Mouse (Mus musculus) spleen, adult 2 months (tissue): ENCODE measurements around the gene Gm28051. TPM values are rescaled to one million over a fixed set of nuclear protein-coding genes. Genes with fewer than 3 reads are reported as not detected.

Experiments used
- DNase-seq, 2 experiments: peaks; one replicate each; pipeline versions ENCODE4 v3.0.0 to v3.0.0-alpha.2; 2012 to 2021; ENCODE audit warnings: low spot score in 2 of 2, low read depth in 1 of 2
- H3K27ac ChIP-seq: fragments of 200-500 bp; 2 replicates; pipeline ENCODE4 v1.5.1; 2012; ENCODE audit warnings: low read length, inconsistent platforms; ENCODE audit not compliant: insufficient read depth
- H3K27me3 ChIP-seq: fragments of 200-500 bp; 2 replicates; pipeline ENCODE4 v1.6.1; 2012; ENCODE audit warnings: mild to moderate bottlenecking, moderate library complexity, low read length, inconsistent platforms; ENCODE audit not compliant: control insufficient read depth, insufficient read depth
- H3K36me3 ChIP-seq: fragments of 200-500 bp; 2 replicates; pipeline ENCODE4 v1.6.1; 2012; ENCODE audit warnings: mild to moderate bottlenecking, low read length, inconsistent platforms; ENCODE audit not compliant: control insufficient read depth, insufficient read depth
- H3K4me1 ChIP-seq: fragments of 200-500 bp; 2 replicates; pipeline ENCODE4 v1.6.1; 2011; ENCODE audit warnings: inconsistent platforms; ENCODE audit not compliant: control insufficient read depth, insufficient read depth, insufficient read length
- H3K4me3 ChIP-seq: fragments of 200-500 bp; 2 replicates; pipeline ENCODE4 v1.5.1; 2011; ENCODE audit warnings: mild to moderate bottlenecking, inconsistent platforms; ENCODE audit not compliant: insufficient read depth, insufficient read length; ENCODE audit errors: extremely low read depth
- CTCF ChIP-seq: fragments of 200-500 bp; IDR thresholded peaks from 2 replicates; pipeline ENCODE4 v1.5.1; 2011; ENCODE audit warnings: mild to moderate bottlenecking, inconsistent platforms; ENCODE audit not compliant: insufficient read depth, insufficient read length, insufficient replicate concordance; ENCODE audit errors: extremely low read depth
- POLR2A ChIP-seq: fragments of 200-500 bp; IDR thresholded peaks from 2 replicates; pipeline ENCODE4 v1.6.1; 2011; ENCODE audit warnings: low read depth, low read length, inconsistent platforms
- WGBS: fragments of 180-500 bp; shearing (Covaris S2); methylation state at CpG from one replicate; pipeline ENCODE4 v1.1.7; 2018; 5-methylcytosine and 5-hydroxymethylcytosine counted together
- polyA plus RNA-seq: library from polyadenylated mRNA; depleted of rRNA; stranded (reverse); fragments of >200 nt; gene quantifications from 2 replicates; pipeline ENCODE4 v1.2.3, GENCODE M21; 2012

Gm28051 gene
- polyA plus RNA-seq, 1 experiment: not detected

- no peaks in the 10 kb centered on the region for H3K36me3 ChIP-seq
- peaks cover 18% of the 10 kb centered on the region; the same call in 1 of the 2 replicates for H3K4me1 ChIP-seq
- TF ChIP-seq CTCF (no peak), POLR2A (no peak)
- peak overlapping the region; percentile 98 for H3K4me3 ChIP-seq
- WGBS: 5% methylated on average over 17 of the region's 17 CpGs
- no peaks in the 10 kb centered on the region for H3K27me3 ChIP-seq
- H3K27ac ChIP-seq: peak overlapping the region; percentile 84
- DNase-seq: no peak
Measured at GRCm38 (mm10) chr12:102703921-102704408, 53.6 kb downstream of the Gm28051 start.

GRCm38 (mm10) chr12:102703441-102703840, 54.1 kb downstream of the Gm28051 start:
- H3K36me3 ChIP-seq: no peaks in the 10 kb centered on the region
- H3K4me3 ChIP-seq: peak overlapping the region; percentile 98; the same call in 1 of the 2 replicates
- H3K27ac ChIP-seq: peak overlapping the region; percentile 84
- no peaks in the 10 kb centered on the region for H3K27me3 ChIP-seq
- peaks cover 23% of the 10 kb centered on the region; the same call in 1 of the 2 replicates for H3K4me1 ChIP-seq
- DNase-seq: no peak
- 26% methylated on average over 6 of the region's 6 CpGs for WGBS
- TF ChIP-seq CTCF (no peak), POLR2A (no peak)

DNA sequence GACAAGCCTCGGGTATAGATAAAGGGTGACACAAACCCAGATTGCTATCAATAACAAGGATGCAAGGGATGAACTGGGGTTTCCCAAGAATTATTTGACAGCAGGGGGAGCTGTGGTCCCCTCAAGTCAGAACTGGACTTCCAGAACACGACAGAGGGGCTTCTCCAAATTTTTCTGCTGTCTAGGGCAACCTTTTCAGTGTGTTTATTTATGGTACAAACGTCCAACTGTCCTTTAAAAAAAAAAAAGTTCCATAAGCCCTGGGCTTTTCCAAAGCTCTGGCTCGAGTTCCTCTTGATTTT, 54.5 kb downstream of the Gm28051 start:
- 6% methylated on average over 4 of the region's 4 CpGs for WGBS
- DNase-seq: no peak
- no peak for TF ChIP-seq CTCF
- TF ChIP-seq POLR2A: no peak
- H3K27ac ChIP-seq: peak overlapping the region; percentile 77
- H3K4me1 ChIP-seq: peaks cover 27% of the 10 kb centered on the region; the same call in 1 of the 2 replicates
- H3K4me3 ChIP-seq: peak overlapping the region; percentile 53; the same call in 1 of the 2 replicates
- no peaks in the 10 kb centered on the region for H3K36me3 ChIP-seq
- H3K27me3 ChIP-seq: no peaks in the 10 kb centered on the region

DNA sequence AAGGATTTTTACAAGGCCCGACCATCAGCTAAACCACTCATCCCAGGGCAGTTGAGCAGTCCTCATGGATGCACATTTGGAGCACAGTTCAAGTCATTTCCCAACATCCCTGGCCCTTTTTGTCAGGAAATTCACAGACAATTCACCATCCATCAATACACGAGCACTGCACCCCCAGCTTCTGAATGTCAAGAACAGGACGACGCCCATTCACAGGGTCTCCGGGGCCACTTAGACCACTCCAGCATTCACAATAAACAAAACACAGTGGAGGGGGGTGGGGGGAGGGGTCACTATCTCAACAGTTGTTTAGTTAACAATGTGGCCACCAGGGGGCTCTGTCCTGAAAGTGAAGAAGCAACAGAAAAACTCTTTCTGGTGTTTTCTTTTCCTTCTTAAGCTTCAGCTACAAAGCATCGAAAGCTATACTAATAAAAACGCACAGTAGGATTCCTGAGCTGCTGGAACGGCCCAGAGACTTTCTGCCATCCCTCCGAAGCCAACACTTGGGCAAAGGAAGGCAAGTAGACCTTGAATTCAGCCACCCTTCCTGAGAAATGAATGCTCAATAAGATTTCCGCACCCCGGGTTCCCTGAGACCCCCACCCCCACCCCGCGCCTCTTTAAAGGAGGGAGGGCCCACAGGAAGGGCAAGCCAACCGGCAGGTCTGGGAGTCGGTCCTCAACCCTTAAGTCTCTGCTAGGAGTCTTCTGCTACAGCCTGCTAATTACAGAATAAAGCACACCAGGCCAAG, 55.0 kb downstream of the Gm28051 start:
- Histone ChIP-seq H3K36me3 (no peaks in the 10 kb centered on the region), H3K4me1 (peaks cover 32% of the 10 kb centered on the region; the same call in 1 of the 2 replicates), H3K27ac (peak overlapping the region; percentile 77), H3K27me3 (no peaks in the 10 kb centered on the region), H3K4me3 (peak overlapping the region; percentile 53; the same call in 1 of the 2 replicates)
- peak; percentile 76 to 78 for DNase-seq
- 10% methylated on average over 15 of the region's 15 CpGs for WGBS
- no peak for TF ChIP-seq POLR2A
- TF ChIP-seq CTCF: peak; percentile 23; the same call in 1 of the 2 replicates

DNA sequence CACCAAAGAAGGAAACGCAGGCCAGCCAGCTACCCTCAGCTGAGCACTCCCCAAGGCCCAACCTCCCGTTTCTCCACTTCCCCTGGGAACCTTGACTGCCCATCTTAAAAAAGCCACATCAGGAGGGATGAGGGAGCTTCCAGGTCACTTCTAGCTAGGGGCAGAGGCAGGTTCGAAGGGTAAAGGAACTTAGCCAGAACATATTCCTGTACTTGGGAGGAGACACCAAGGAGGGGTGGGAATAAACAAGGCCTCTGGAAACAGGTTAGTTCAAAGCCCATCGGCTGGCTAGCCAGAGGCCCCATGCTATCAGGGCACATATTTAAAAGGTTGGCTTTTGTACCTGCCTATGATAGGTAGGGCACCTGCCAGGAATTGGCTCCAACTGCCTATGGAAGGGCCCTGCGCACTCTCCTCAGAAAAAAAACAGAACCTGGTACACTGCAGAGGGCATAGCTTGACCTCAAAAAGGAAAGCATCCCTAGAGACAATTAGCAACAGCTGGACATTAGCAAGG, 55.8 kb downstream of the Gm28051 start:
- H3K4me1 ChIP-seq: peaks cover 39% of the 10 kb centered on the region; the same call in 1 of the 2 replicates
- no peaks in the 10 kb centered on the region for H3K36me3 ChIP-seq
- no peak for DNase-seq
- no peak overlapping the region for H3K27ac ChIP-seq
- H3K27me3 ChIP-seq: no peaks in the 10 kb centered on the region
- TF ChIP-seq CTCF (no peak), POLR2A (no peak)
- no peak overlapping the region for H3K4me3 ChIP-seq
- WGBS: 59% methylated on average over 5 of the region's 5 CpGs

DNA sequence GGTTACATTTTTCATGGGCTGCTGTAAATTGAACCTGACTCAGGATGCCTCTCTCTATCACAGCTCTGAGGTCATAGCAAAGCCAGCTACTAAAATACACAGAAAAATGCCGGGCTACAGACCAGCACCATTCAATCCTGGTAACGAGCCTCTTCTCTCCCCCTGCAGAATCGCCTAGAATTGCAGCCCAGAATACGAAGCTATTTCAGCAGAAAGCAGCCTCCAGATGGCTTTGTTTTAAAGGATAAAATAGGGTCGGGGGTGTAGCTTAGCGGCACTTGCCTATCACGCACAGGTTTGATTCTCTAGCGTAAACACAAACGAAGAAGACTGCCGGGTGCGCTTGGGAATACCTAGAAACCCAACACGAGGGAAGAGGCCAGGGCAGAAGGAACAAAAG, 57.1 kb downstream of the Gm28051 start:
- WGBS: 82% methylated on average over 12 of the region's 12 CpGs
- H3K27ac ChIP-seq: no peak overlapping the region

More for the DNA sequence above, 57.1 kb downstream of the Gm28051 start:
- Histone ChIP-seq H3K27me3 (no peaks in the 10 kb centered on the region), H3K4me3 (no peak overlapping the region), H3K4me1 (peaks cover 44% of the 10 kb centered on the region; the same call in 1 of the 2 replicates), H3K36me3 (no peaks in the 10 kb centered on the region)
- no peak for TF ChIP-seq CTCF
- TF ChIP-seq POLR2A: no peak
- no peak for DNase-seq
